Mouse (Mus musculus) lung, adult 2 months (tissue): ENCODE measurements around the gene 4931409K22Rik.

Source experiments
- CTCF ChIP-seq: fragments of 200-500 bp; IDR thresholded peaks from 2 replicates; pipeline ENCODE4 v1.5.1; 2011; ENCODE audit warnings: mild to moderate bottlenecking, low read length, control low read depth; ENCODE audit not compliant: insufficient read depth
- POLR2A ChIP-seq: fragments of 200-500 bp; IDR thresholded peaks from 2 replicates; pipeline ENCODE4 v1.6.1; 2011; ENCODE audit warnings: low read depth, mild to moderate bottlenecking, control low read depth, low read length, borderline replicate concordance; ENCODE audit errors: extremely low read depth

DNA sequence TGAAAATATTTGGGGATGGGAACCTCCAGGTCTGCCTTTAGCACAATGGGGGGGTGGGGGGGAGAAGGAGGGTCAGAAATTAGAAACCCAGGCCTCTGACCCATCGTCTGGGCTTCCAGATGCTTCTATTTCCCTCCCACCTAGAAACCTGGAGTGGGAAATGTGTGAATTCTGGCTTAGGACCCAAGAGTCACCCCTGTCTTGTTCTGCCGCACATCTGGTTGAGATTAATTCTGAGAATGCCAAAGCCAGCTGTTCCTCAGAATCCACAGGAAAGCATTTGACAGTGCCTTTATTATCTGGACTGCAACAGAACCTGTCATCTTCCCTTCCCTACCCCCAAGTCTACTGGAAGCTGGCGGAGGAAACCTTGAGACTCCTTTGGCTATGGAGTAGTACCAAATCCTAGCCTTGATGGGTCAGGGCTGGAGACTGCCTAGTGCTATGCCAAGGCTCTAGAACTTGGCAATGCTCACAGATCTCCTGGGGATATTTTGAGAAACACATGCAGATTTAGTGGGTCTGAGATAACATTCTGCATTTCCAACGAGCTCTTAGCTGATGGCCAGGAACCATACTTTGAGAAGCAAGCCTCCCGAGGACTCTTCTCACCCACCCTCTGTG lies 2.9 kb downstream of the 4931409K22Rik start:
- TF ChIP-seq POLR2A = no peak
- TF ChIP-seq CTCF = no peak
